Mouse (Mus musculus) layer of hippocampus, postnatal 25 days (tissue): ENCODE results near the gene Xpo4. TPM values are rescaled to one million over a fixed set of nuclear protein-coding genes. Genes with fewer than 3 reads are reported as not detected.
"Not testable (repeated sequence)": the region's sequence is repeated elsewhere in the genome, so short reads cannot be mapped to it uniquely, and the experiment has no call there.

Source experiments
- DNase-seq, 2 experiments: peaks; one replicate each; pipeline ENCODE4 v3.0.0; 2022; ENCODE audit warnings: mixed read lengths in 2 of 2, low spot score in 1 of 2; ENCODE audit errors: extremely low spot score in 1 of 2
- total RNA-seq, 2 experiments: library from RNA; stranded (reverse); gene quantifications; 2 replicates each; pipeline ENCODE4 v1.2.3; 2021

The Xpo4 gene
- total RNA-seq, 2 experiments from 2014 or later, result 11.8 to 15.4 TPM

GRCm38 (mm10) chr14:57684579-57684978, 19.3 kb upstream of the Xpo4 start:
- DNase-seq, result peak in 1 of 2 experiments; percentile 73

GRCm38 (mm10) chr14:57682751-57683150, 17.5 kb upstream of the Xpo4 start:
- no peak for DNase-seq

- DNase-seq, result peak; percentile 85 to 94
These were observed 14.8 kb upstream of the Xpo4 start for GRCm38 (mm10) chr14:57679958-57680535.

- DNase-seq, result no peak
These were observed 14.3 kb upstream of the Xpo4 start for GRCm38 (mm10) chr14:57679523-57679922.

GRCm38 (mm10) chr14:57675481-57675880, 10.3 kb upstream of the Xpo4 start:
- DNase-seq, result no peak

GRCm38 (mm10) chr14:57665628-57665950, 359 bp upstream of the Xpo4 start:
- no peak for DNase-seq

- DNase-seq, result no peak
These were observed 864 bp downstream of the Xpo4 start for GRCm38 (mm10) chr14:57664311-57664821.

GRCm38 (mm10) chr14:57663630-57664029, 1.6 kb downstream of the Xpo4 start:
- no peak for DNase-seq

- no peak for DNase-seq
These were observed 6.9 kb downstream of the Xpo4 start for GRCm38 (mm10) chr14:57658301-57658700.

- no peak for DNase-seq
These were observed 7.7 kb downstream of the Xpo4 start for GRCm38 (mm10) chr14:57657500-57657899.

- DNase-seq, result not testable (repeated sequence)
These were observed 8.7 kb downstream of the Xpo4 start for GRCm38 (mm10) chr14:57656519-57656918.

- no peak for DNase-seq
These were observed 15.7 kb downstream of the Xpo4 start for GRCm38 (mm10) chr14:57649501-57649900.

GRCm38 (mm10) chr14:57646155-57646554, 19.1 kb downstream of the Xpo4 start:
- DNase-seq, result no peak

GRCm38 (mm10) chr14:57639153-57639552, 26.1 kb downstream of the Xpo4 start:
- no peak for DNase-seq

GRCm38 (mm10) chr14:57634141-57634540, 31.1 kb downstream of the Xpo4 start:
- DNase-seq, result no peak

- no peak for DNase-seq
These were observed 35.6 kb downstream of the Xpo4 start for GRCm38 (mm10) chr14:57629595-57629994.

- no peak for DNase-seq
These were observed 42.3 kb downstream of the Xpo4 start for GRCm38 (mm10) chr14:57622934-57623333.

- DNase-seq, result no peak
These were observed 43.5 kb downstream of the Xpo4 start for GRCm38 (mm10) chr14:57621699-57622098.

GRCm38 (mm10) chr14:57620598-57621236, 44.5 kb downstream of the Xpo4 start:
- DNase-seq, result no peak

- no peak for DNase-seq
These were observed 45.7 kb downstream of the Xpo4 start for GRCm38 (mm10) chr14:57619487-57619886.

- DNase-seq, result no peak
These were observed 47.6 kb downstream of the Xpo4 start for GRCm38 (mm10) chr14:57617675-57618074.

GRCm38 (mm10) chr14:57616339-57616965, 48.8 kb downstream of the Xpo4 start:
- DNase-seq, result no peak
